Mouse (Mus musculus): Measurements from ENCODE around the gene Fpr-rs3. TPM values are rescaled to one million over a fixed set of nuclear protein-coding genes. Genes with fewer than 3 reads are reported as not detected.

Gene Fpr-rs3
- not detected in 2 replicates for polyA plus RNA-seq (2014; fragmentation: Nextera tagmentation; extraction: Ambion mirVana)

DNA sequence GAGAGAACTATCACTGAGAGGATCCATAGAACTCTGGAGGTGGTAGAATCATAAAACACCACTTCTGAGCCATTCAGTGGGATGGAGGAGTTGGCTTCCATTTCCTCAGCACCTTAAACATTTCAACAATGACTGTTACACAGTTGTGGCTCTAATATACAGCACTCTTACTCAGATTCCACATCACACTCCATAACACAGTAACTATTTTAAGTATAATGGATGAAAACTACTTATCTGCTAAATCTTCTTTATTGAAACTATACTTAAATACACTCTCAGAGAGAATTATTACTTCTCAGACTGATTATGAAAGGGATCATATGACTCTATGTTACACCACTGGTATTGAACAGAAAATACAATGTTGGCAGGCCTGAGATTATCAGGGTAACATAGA lies at the start of gene Fpr-rs3:
TSS of gene Fpr-rs3 (minus strand) at position 101 of the 400 bp plus-strand sequence.
- H3K4me3 ChIP-seq (ENCODE audit: low read depth, low read length) = no peak within 1 kb of the TSS
- H3K4me1 ChIP-seq (ENCODE audit: control insufficient read depth, insufficient read depth, low read length) = no peaks in the 10 kb centered on the region
- no peaks in the 10 kb centered on the region for H3K36me3 ChIP-seq (ENCODE audit: control insufficient read depth, insufficient read depth, low read length)
- H3K9ac ChIP-seq (replicated peaks; ENCODE audit: low read depth, low read length) = no peak within 1 kb of the TSS
- H3K27me3 ChIP-seq (ENCODE audit: control insufficient read depth, insufficient read depth, low read length) = no peaks in the 10 kb centered on the region
- no peak for ATAC-seq (ENCODE audit: low read depth)
- H3K27ac ChIP-seq (ENCODE audit: low read depth, low read length) = no peak within 1 kb of the TSS
- peaks cover 4% of the 10 kb centered on the region; the same call in 1 of the 2 replicates for H3K9me3 ChIP-seq (ENCODE audit: control insufficient read depth, low read length)
- H3K4me2 ChIP-seq (ENCODE audit: low read depth, low read length) = no peak within 1 kb of the TSS

GRCm38 (mm10) chr17:20596323-20596722 lies 28.4 kb downstream of the Fpr-rs3 start, which contains the start of gene Vmn2r110:
Vmn2r110 (minus strand) TSS chr17:20596423.
- Histone ChIP-seq H3K4me1 (ENCODE audit: control insufficient read depth, insufficient read depth, low read length) (no peaks in the 10 kb centered on the region), H3K27ac (ENCODE audit: low read depth, low read length) (no peak within 1 kb of the TSS), H3K27me3 (ENCODE audit: control insufficient read depth, insufficient read depth, low read length) (no peaks in the 10 kb centered on the region), H3K36me3 (ENCODE audit: control insufficient read depth, insufficient read depth, low read length) (no peaks in the 10 kb centered on the region), H3K4me2 (ENCODE audit: low read depth, low read length) (no peak within 1 kb of the TSS), H3K9ac (replicated peaks; ENCODE audit: low read depth, low read length) (no peak within 1 kb of the TSS), H3K4me3 (ENCODE audit: low read depth, low read length) (no peak within 1 kb of the TSS), H3K9me3 (ENCODE audit: control insufficient read depth, low read length) (no peaks in the 10 kb centered on the region; the same call in 1 of the 2 replicates)
- 35% methylated on average over 1 of the region's 1 CpGs for WGBS
- ATAC-seq (ENCODE audit: low read depth) = no peak

Other genes starting within 250 kb of the Fpr-rs3 start
- gene Vmn1r224, start 210.7 kb downstream of the Fpr-rs3 start, polyA plus RNA-seq (2014; fragmentation: Nextera tagmentation; extraction: Ambion mirVana) = not detected in 2 replicates
- gene Vmn2r108, start 143.5 kb downstream of the Fpr-rs3 start, polyA plus RNA-seq (2014; fragmentation: Nextera tagmentation; extraction: Ambion mirVana) = not detected in 2 replicates
- not detected in 2 replicates for gene Vmn1r225, start 126.7 kb downstream of the Fpr-rs3 start, polyA plus RNA-seq (2014; fragmentation: Nextera tagmentation; extraction: Ambion mirVana)
- not detected in 2 replicates for gene Vmn2r109, start 60.1 kb downstream of the Fpr-rs3 start, polyA plus RNA-seq (2014; fragmentation: Nextera tagmentation; extraction: Ambion mirVana)
- gene Vmn2r110, start 28.5 kb downstream of the Fpr-rs3 start, polyA plus RNA-seq (2014; fragmentation: Nextera tagmentation; extraction: Ambion mirVana) = 0.03 and 0.05 TPM in 2 replicates
- not detected in 2 replicates for gene Vmn1r226, start 58.0 kb upstream of the Fpr-rs3 start, polyA plus RNA-seq (2014; fragmentation: Nextera tagmentation; extraction: Ambion mirVana)
- gene Vmn1r227, start 105.0 kb upstream of the Fpr-rs3 start, polyA plus RNA-seq (2014; fragmentation: Nextera tagmentation; extraction: Ambion mirVana) = not detected in 2 replicates
- not detected in 2 replicates for gene Vmn1r228, start 161.3 kb upstream of the Fpr-rs3 start, polyA plus RNA-seq (2014; fragmentation: Nextera tagmentation; extraction: Ambion mirVana)
- gene Vmn1r229, start 186.7 kb upstream of the Fpr-rs3 start, polyA plus RNA-seq (2014; fragmentation: Nextera tagmentation; extraction: Ambion mirVana) = not detected in 2 replicates
- gene Vmn1r230, start 215.6 kb upstream of the Fpr-rs3 start, polyA plus RNA-seq (2014; fragmentation: Nextera tagmentation; extraction: Ambion mirVana) = not detected in 2 replicates